Mouse (Mus musculus): ENCODE measurements around the gene Gm21190. TPM values are rescaled to one million over a fixed set of nuclear protein-coding genes. Genes with fewer than 3 reads are reported as not detected.
"Not testable (repeated sequence)": the region's sequence is repeated elsewhere in the genome, so short reads cannot be mapped to it uniquely, and the experiment has no call there.

The Gm21190 gene
- polyA plus RNA-seq, 1 experiment from 2014 or later: not detected

GRCm38 (mm10) chr5:15488743-15489142 lies 40.3 kb downstream of the Gm21190 start:
- no peak for TF ChIP-seq CTCF (IDR thresholded peaks at IDR 0.05; ENCODE audit: low read depth)
- no peaks in the 10 kb centered on the region for H3K36me3 ChIP-seq (ENCODE audit: insufficient read depth, low read length)
- H3K9me3 ChIP-seq (replicated peaks; ENCODE audit: low read length): no peaks in the 10 kb centered on the region
- DNase-seq (ENCODE audit: low spot score): no peak
- 0 out of 2 replicates have a peak, but pooled peaks have one; percentile 65 for ATAC-seq (replicated peaks; ENCODE audit: low FRiP score, low read depth)
- H3K4me3 ChIP-seq (replicated peaks; ENCODE audit: low read depth, low read length): no peak overlapping the region
- H3K27me3 ChIP-seq (ENCODE audit: insufficient read depth, low read length): no peaks in the 10 kb centered on the region
- no peaks in the 10 kb centered on the region for H3K4me1 ChIP-seq (replicated peaks; ENCODE audit: insufficient read depth, low read length)
- H3K4me2 ChIP-seq (ENCODE audit: low read length): no peak overlapping the region
- no peak overlapping the region for H3K9ac ChIP-seq (ENCODE audit: low read depth, low read length)
- no peak overlapping the region for H3K27ac ChIP-seq
- WGBS: 80% methylated on average over 5 of the region's 5 CpGs

GRCm38 (mm10) chr5:15484616-15485015 lies 44.4 kb downstream of the Gm21190 start:
- WGBS: 26% methylated on average over 2 of the region's 2 CpGs
- H3K27ac ChIP-seq; ATAC-seq (replicated peaks; ENCODE audit: low FRiP score, low read depth); H3K36me3 ChIP-seq (ENCODE audit: insufficient read depth, low read length); DNase-seq (ENCODE audit: low spot score); H3K4me1 ChIP-seq (replicated peaks; ENCODE audit: insufficient read depth, low read length); H3K4me3 ChIP-seq (replicated peaks; ENCODE audit: low read depth, low read length); H3K4me2 ChIP-seq (ENCODE audit: low read length); H3K9ac ChIP-seq (ENCODE audit: low read depth, low read length); H3K9me3 ChIP-seq (replicated peaks; ENCODE audit: low read length); H3K27me3 ChIP-seq (ENCODE audit: insufficient read depth, low read length): not testable (repeated sequence)
- peak; percentile 50 for TF ChIP-seq CTCF (IDR thresholded peaks at IDR 0.05; ENCODE audit: low read depth)

GRCm38 (mm10) chr5:15483576-15483975 lies 45.4 kb downstream of the Gm21190 start:
- H3K4me1 ChIP-seq (replicated peaks; ENCODE audit: insufficient read depth, low read length); DNase-seq (ENCODE audit: low spot score); H3K4me2 ChIP-seq (ENCODE audit: low read length); H3K9me3 ChIP-seq (replicated peaks; ENCODE audit: low read length); ATAC-seq (replicated peaks; ENCODE audit: low FRiP score, low read depth); H3K27me3 ChIP-seq (ENCODE audit: insufficient read depth, low read length); H3K9ac ChIP-seq (ENCODE audit: low read depth, low read length); H3K4me3 ChIP-seq (replicated peaks; ENCODE audit: low read depth, low read length); H3K27ac ChIP-seq; H3K36me3 ChIP-seq (ENCODE audit: insufficient read depth, low read length): not testable (repeated sequence)
- WGBS: 62% methylated on average over 4 of the region's 4 CpGs

- H3K9ac ChIP-seq (ENCODE audit: low read depth, low read length); H3K27ac ChIP-seq; H3K9me3 ChIP-seq (replicated peaks; ENCODE audit: low read length); H3K27me3 ChIP-seq (ENCODE audit: insufficient read depth, low read length); ATAC-seq (replicated peaks; ENCODE audit: low FRiP score, low read depth); H3K4me1 ChIP-seq (replicated peaks; ENCODE audit: insufficient read depth, low read length); H3K4me2 ChIP-seq (ENCODE audit: low read length); DNase-seq (ENCODE audit: low spot score); H3K4me3 ChIP-seq (replicated peaks; ENCODE audit: low read depth, low read length); H3K36me3 ChIP-seq (ENCODE audit: insufficient read depth, low read length): not testable (repeated sequence)
- 53% methylated on average over 2 of the region's 2 CpGs for WGBS
These were observed 46.2 kb downstream of the Gm21190 start for GRCm38 (mm10) chr5:15482815-15483214.

- H3K36me3 ChIP-seq (ENCODE audit: insufficient read depth, low read length); DNase-seq (ENCODE audit: low spot score); H3K27ac ChIP-seq; ATAC-seq (replicated peaks; ENCODE audit: low FRiP score, low read depth); H3K4me3 ChIP-seq (replicated peaks; ENCODE audit: low read depth, low read length); H3K9ac ChIP-seq (ENCODE audit: low read depth, low read length); H3K4me2 ChIP-seq (ENCODE audit: low read length); H3K9me3 ChIP-seq (replicated peaks; ENCODE audit: low read length); H3K27me3 ChIP-seq (ENCODE audit: insufficient read depth, low read length); H3K4me1 ChIP-seq (replicated peaks; ENCODE audit: insufficient read depth, low read length): not testable (repeated sequence)
- WGBS: 57% methylated on average over 1 of the region's 1 CpGs
These were observed 52.6 kb downstream of the Gm21190 start, which contains the start of gene Gm21149 for GRCm38 (mm10) chr5:15476423-15476822. Gene Gm21149, minus strand, starts transcription at chr5:15476523.

Other genes starting within 250 kb of the Gm21190 start
- gene Gm21149, start 52.7 kb downstream of the Gm21190 start, polyA plus RNA-seq (2015; fragmentation: Nextera tagmentation; extraction: Ambion mirVana): not detected in 2 replicates
- not detected in 2 replicates for gene Gm21083, start 48.1 kb upstream of the Gm21190 start, polyA plus RNA-seq (2015; fragmentation: Nextera tagmentation; extraction: Ambion mirVana)
- gene Speer4d, start 89.8 kb upstream of the Gm21190 start, polyA plus RNA-seq (2015; fragmentation: Nextera tagmentation; extraction: Ambion mirVana): not detected in 2 replicates
- gene 4930572O03Rik, start 127.8 kb upstream of the Gm21190 start, polyA plus RNA-seq (2015; fragmentation: Nextera tagmentation; extraction: Ambion mirVana): not detected in 2 replicates
- gene Speer4c, start 185.0 kb upstream of the Gm21190 start, polyA plus RNA-seq (2015; fragmentation: Nextera tagmentation; extraction: Ambion mirVana): not detected in 2 replicates